Mouse (Mus musculus) neural tube, embryonic 15.5 days (tissue): ENCODE data around the gene Trim17. TPM values are rescaled to one million over a fixed set of nuclear protein-coding genes. Genes with fewer than 3 reads are reported as not detected.

Experiments
- ATAC-seq: fragments of 200-750 bp; cut with Nextera tagmentation; 2 replicates; pipeline ENCODE4 v1.8.0; 2017; ENCODE audit warnings: mild to moderate bottlenecking, moderate TSS enrichment, moderate library complexity; ENCODE audit not compliant: low FRiP score
- H3K27ac ChIP-seq: fragments of 300-500 bp; sonication (generic); replicated peaks from 2 replicates; pipeline ENCODE4 v1.5.1; 2015; ENCODE audit warnings: mild to moderate bottlenecking, inconsistent platforms
- H3K27me3 ChIP-seq: fragments of 300-500 bp; sonication (generic); replicated peaks from 2 replicates; pipeline ENCODE4 v1.6.1; 2015; ENCODE audit warnings: inconsistent platforms
- H3K36me3 ChIP-seq: fragments of 300-500 bp; sonication (generic); 2 replicates; pipeline ENCODE4 v1.6.1; 2015; ENCODE audit warnings: inconsistent platforms
- H3K4me1 ChIP-seq: fragments of 300-500 bp; sonication (generic); 2 replicates; pipeline ENCODE4 v1.6.1; 2015; ENCODE audit warnings: inconsistent platforms
- H3K4me2 ChIP-seq: fragments of 300-500 bp; sonication (generic); 2 replicates; pipeline ENCODE4 v1.6.1; 2015; ENCODE audit warnings: inconsistent platforms, mild to moderate bottlenecking, moderate library complexity
- H3K4me3 ChIP-seq: fragments of 300-500 bp; sonication (generic); replicated peaks from 2 replicates; pipeline ENCODE4 v1.5.1; 2015; ENCODE audit warnings: mild to moderate bottlenecking, inconsistent platforms
- H3K9ac ChIP-seq: fragments of 300-500 bp; sonication (generic); replicated peaks from 2 replicates; pipeline ENCODE4 v1.6.1; 2015; ENCODE audit warnings: mild to moderate bottlenecking, inconsistent platforms
- H3K9me3 ChIP-seq: fragments of 300-500 bp; sonication (generic); replicated peaks from 2 replicates; pipeline ENCODE4 v1.6.1; 2016; ENCODE audit warnings: inconsistent platforms
- WGBS: fragments of 180-500 bp; shearing (Covaris S2); methylation state at CpG from one replicate; pipeline ENCODE4 v1.1.7; 2015; ENCODE audit warnings: mixed read lengths; 5-methylcytosine and 5-hydroxymethylcytosine counted together
- polyA plus RNA-seq: library from polyadenylated mRNA; unstranded; fragments of >200 nt; fragmentation: Nextera tagmentation; extraction: Ambion mirVana; gene quantifications from 2 replicates; pipeline ENCODE4 v1.2.1, GENCODE M21; 2015

Trim17 gene
- polyA plus RNA-seq, 1 experiment from 2014 or later, result 1.1 TPM

DNA sequence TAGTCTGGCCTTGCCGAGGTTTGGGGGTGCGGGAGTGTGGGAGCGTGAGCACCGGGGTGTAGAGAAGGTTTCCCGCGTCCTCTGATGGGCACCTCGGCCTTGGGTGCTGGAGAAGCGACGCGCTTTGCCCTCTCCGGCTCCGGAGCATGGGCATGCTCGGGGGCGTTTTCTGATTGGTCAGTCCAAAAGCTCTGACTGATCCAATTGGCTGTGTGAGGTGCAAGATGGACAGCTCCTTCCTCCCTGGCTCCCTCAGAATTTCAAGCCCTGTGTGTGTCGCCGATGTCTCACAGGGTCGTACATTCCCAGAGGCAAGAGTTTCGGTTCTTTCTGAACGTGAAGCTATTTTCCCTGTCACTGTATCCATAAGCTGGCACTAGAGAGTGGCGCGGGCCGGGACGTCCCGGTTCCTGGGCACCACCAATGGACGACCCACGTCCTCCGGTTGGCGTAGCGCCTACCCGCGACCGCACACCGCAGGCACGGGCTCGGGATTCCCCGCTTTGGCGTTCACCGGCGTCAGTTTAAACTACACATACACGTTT, 5.5 kb downstream of the Trim17 start:
- peak; percentile 89 for ATAC-seq
- WGBS, result under 1% methylated on average over 40 of the region's 40 CpGs
- peak overlapping the region; percentile 92 for H3K27ac ChIP-seq
- H3K4me2 ChIP-seq, result peak overlapping the region; percentile 86
- H3K4me1 ChIP-seq, result peaks cover 51% of the 10 kb centered on the region
- H3K4me3 ChIP-seq, result peak overlapping the region; percentile 56
- peak overlapping the region; percentile 56 for H3K9ac ChIP-seq
- H3K36me3 ChIP-seq, result no peaks in the 10 kb centered on the region
- no peaks in the 10 kb centered on the region for H3K9me3 ChIP-seq
- H3K27me3 ChIP-seq, result no peaks in the 10 kb centered on the region

DNA sequence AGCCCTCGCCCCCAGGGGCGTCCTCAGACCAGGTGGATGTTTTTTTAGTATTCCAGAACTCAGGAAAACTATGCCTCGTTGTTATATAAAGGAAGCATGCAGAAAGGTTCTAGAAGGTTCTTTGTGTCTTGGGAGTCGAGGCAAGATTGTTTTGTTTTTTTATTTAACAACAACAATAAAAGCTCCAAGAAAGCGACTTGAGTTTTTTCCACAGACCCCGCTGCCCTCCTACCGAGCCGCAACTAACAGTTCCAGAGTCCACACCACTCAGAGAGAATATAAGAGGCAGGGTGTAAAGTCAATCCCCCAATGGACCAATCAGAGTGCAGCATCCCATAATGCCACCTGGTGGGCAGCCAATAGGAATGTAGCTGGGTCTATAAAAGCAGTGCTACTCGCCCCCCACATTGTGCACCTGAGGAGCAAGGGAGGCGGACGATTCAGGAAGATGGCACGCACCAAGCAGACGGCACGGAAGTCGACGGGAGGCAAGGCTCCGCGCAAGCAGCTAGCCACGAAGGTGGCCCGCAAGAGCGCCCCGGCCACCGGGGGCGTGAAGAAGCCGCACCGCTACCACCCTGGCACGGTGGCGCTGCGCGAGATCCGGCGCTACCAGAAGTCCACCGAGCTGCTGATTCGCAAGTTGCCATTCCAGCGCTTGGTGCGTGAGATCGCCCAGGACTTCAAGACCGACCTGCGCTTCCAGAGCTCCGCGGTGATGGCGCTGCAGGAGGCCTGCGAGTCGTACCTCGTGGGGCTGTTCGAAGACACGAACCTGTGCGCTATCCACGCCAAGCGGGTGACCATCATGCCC, 7.1 kb downstream of the Trim17 start:
- no peak for ATAC-seq
- Histone ChIP-seq H3K27ac (no peak overlapping the region), H3K36me3 (no peaks in the 10 kb centered on the region), H3K4me1 (peaks cover 48% of the 10 kb centered on the region), H3K4me3 (no peak overlapping the region), H3K9ac (no peak overlapping the region), H3K27me3 (no peaks in the 10 kb centered on the region), H3K4me2 (no peak overlapping the region), H3K9me3 (no peaks in the 10 kb centered on the region)
- WGBS, result 60% methylated on average over 50 of the region's 50 CpGs

DNA sequence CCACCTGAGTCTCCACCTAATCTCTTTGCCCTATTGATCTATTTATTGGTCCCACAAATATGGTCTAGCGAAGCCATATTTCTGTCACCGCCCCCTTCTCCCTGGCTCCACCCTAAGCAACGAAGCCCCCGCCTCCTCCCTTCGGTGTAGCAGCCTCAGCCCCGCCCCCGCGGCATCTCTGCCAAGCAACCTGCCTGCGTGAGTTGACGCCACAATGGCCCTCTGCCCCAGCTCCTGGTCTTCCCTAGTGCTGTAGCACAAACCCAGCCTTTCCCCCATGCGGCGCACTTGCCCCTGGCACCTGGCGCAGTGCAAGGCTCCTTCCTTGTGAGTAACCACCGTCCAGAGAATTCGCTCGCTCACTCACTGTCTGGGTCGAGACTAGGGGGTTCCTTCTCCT, 9.1 kb downstream of the Trim17 start:
- Histone ChIP-seq H3K4me3 (no peak overlapping the region), H3K27ac (no peak overlapping the region), H3K4me2 (0 out of 2 replicates have a peak overlapping the region, but pooled peaks have one; percentile 15), H3K27me3 (no peaks in the 10 kb centered on the region), H3K9me3 (no peaks in the 10 kb centered on the region), H3K4me1 (peaks cover 29% of the 10 kb centered on the region), H3K9ac (no peak overlapping the region), H3K36me3 (no peaks in the 10 kb centered on the region)
- no peak for ATAC-seq
- WGBS, result 30% methylated on average over 17 of the region's 17 CpGs

DNA sequence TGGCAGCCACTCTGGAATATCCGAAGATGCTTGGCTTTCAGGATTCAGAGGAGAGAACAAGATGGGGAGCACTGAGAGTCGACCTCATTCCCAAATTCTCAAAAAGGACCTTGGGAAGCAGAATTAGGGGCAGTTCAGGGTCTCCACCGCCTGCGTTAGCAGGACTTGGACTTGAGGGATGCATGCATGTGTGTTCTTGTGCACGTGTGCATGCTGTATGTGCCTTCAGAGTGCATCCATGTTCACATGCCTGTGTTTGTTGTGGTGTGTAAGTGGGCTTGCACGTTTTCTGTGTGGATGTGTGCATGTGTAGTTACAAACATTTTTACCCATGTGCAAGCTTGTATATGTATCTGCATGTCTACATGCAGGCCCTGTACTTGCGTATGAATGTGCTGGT, 9.7 kb downstream of the Trim17 start:
- 91% methylated on average over 7 of the region's 7 CpGs for WGBS
- Histone ChIP-seq H3K36me3 (no peaks in the 10 kb centered on the region), H3K4me1 (peaks cover 23% of the 10 kb centered on the region), H3K4me2 (no peak overlapping the region), H3K27ac (no peak overlapping the region), H3K9ac (no peak overlapping the region), H3K27me3 (no peaks in the 10 kb centered on the region), H3K4me3 (no peak overlapping the region), H3K9me3 (no peaks in the 10 kb centered on the region)
- no peak for ATAC-seq

DNA sequence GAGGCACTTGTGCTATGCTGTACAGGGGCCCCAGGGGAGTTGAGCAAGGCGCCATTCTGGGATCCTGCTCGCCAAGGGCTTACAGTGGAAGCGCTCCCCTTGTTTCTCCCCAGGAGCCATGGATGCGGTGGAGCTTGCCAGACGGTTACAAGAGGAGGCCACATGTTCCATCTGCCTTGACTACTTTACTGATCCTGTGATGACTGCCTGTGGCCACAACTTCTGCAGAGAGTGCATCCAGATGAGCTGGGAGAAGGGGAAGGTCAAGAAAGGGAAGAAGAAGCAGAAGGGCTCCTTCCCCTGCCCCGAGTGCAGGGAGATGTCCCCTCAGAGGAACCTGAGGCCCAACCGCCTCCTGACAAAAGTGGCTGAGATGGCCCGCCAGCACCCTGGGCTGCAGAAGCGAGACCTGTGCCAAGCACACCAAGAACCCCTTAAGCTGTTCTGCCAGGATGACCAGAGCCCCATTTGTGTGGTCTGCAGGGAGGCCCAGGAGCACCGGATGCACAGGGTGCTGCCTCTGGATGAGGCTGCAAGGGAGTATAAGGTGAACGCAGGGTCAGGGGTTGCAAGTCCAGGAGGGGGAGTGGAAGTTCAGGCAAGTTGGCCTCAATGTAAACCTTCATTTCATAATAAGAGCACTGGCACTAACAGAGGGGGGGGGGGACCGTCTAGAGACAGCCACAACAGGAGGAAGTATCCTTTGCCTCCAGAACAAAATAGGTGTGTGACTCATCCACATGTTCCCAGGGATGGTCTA, 10.7 kb downstream of the Trim17 start:
- H3K4me2 ChIP-seq, result no peak overlapping the region
- WGBS, result 55% methylated on average over 12 of the region's 12 CpGs
- no peak overlapping the region for H3K27ac ChIP-seq
- no peak overlapping the region for H3K4me3 ChIP-seq
- no peak for ATAC-seq
- H3K9ac ChIP-seq, result 0 out of 2 replicates have a peak overlapping the region, but pooled peaks have one; percentile 5
- H3K9me3 ChIP-seq, result no peaks in the 10 kb centered on the region
- peaks cover under 1% of the 10 kb centered on the region; the same call in 1 of the 2 replicates for H3K36me3 ChIP-seq
- peaks cover 13% of the 10 kb centered on the region for H3K4me1 ChIP-seq
- H3K27me3 ChIP-seq, result no peaks in the 10 kb centered on the region

DNA sequence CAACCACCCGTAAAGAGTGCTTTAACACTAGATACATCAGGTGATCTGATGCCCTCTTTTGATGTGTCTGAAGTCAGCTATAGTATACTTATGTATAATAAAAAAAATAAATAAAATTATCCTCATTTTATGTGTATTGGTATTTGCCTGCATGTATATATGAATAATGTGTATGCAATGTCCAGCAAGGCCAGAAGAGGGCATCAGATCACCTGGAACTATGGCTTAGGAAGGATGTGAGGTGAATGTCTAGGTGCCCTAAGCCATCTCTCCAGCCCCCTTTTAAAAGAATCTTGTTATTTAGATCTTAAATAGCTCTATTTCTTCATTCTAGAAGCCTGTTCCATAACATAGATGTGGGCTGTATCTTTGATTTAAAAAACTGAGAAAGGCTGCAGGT, 12.9 kb downstream of the Trim17 start:
- Histone ChIP-seq H3K4me2 (no peak overlapping the region), H3K27ac (no peak overlapping the region), H3K9me3 (no peaks in the 10 kb centered on the region), H3K27me3 (no peaks in the 10 kb centered on the region), H3K36me3 (peaks cover 9% of the 10 kb centered on the region; the same call in 1 of the 2 replicates), H3K4me1 (peaks cover 11% of the 10 kb centered on the region), H3K4me3 (no peak overlapping the region), H3K9ac (no peak overlapping the region)
- ATAC-seq, result no peak
- 100% methylated on average over 1 of the region's 1 CpGs for WGBS

DNA sequence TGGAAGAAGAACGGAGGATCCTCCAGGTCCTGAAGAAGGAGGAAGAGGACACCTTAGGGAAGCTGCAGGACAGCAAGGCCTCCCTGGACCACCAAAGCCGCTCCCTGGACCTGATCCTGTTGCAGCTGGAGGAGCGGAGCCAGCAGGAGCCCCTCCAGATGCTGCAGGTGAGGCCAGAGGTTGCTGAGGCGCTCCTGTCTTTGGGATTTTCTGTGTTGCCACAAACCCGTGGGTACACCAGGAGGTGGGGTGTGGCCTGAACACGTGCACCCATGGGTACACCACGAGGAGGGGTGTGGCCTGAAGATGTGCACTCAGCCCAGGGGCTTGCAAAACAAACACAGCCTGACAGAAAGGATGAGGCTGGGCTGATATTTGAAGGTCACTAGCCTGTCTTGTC, 14.1 kb downstream of the Trim17 start:
- H3K27me3 ChIP-seq, result no peaks in the 10 kb centered on the region

DNA sequence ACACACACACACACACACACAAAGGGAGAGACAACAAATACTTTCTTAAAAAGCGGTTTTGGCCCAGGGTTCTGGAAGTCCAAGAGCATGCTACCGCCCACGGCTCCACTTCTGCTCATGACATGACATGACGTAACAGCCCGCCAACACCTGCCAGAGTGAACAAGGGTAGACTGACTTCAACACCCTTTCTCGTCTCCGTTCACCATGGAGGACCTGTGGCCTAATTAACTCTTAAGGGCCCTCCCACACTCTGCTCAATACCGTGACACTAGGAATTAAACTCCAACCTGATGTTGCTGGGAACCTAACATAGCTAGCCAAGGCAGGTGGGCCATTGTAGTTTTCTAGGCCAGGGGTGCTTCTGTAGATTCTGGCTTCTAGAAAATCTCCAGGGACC, 14.5 kb downstream of the Trim17 start:
- Histone ChIP-seq H3K27ac (no peak overlapping the region), H3K4me1 (peaks cover 5% of the 10 kb centered on the region; the same call in 1 of the 2 replicates), H3K9ac (no peak overlapping the region), H3K36me3 (peaks cover 9% of the 10 kb centered on the region; the same call in 1 of the 2 replicates), H3K4me2 (no peak overlapping the region), H3K9me3 (no peaks in the 10 kb centered on the region), H3K27me3 (no peaks in the 10 kb centered on the region), H3K4me3 (no peak overlapping the region)
- no peak for ATAC-seq
- WGBS, result 87% methylated on average over 8 of the region's 8 CpGs

More for the DNA sequence above, 14.1 kb downstream of the Trim17 start:
- H3K4me3 ChIP-seq, result no peak overlapping the region
- H3K27ac ChIP-seq, result no peak overlapping the region
- H3K9me3 ChIP-seq, result no peaks in the 10 kb centered on the region
- peaks cover 7% of the 10 kb centered on the region for H3K4me1 ChIP-seq
- H3K9ac ChIP-seq, result no peak overlapping the region
- peaks cover 9% of the 10 kb centered on the region; the same call in 1 of the 2 replicates for H3K36me3 ChIP-seq
- WGBS, result 94% methylated on average over 7 of the region's 7 CpGs
- no peak for ATAC-seq
- no peak overlapping the region for H3K4me2 ChIP-seq

DNA sequence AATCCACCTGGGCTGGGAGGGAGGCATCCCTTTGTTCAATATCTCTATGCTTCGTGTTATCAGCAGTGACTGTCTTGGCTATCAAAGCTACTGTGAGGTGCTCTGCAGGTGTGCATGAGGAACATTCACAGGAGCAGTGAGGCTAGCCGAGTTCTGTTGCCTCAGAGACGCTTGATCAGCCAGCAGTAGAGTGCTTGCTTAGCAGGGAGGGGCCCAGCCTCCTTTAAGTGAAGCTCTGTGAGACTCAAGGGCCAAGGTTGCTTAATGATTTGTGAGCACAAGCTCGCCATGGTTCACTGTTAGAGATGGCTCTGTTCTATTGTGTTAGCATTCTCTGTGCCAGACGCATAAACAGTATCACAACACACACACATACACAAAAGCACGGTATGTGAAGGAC, 15.2 kb downstream of the Trim17 start:
- Histone ChIP-seq H3K4me2 (no peak overlapping the region), H3K27ac (no peak overlapping the region)

DNA sequence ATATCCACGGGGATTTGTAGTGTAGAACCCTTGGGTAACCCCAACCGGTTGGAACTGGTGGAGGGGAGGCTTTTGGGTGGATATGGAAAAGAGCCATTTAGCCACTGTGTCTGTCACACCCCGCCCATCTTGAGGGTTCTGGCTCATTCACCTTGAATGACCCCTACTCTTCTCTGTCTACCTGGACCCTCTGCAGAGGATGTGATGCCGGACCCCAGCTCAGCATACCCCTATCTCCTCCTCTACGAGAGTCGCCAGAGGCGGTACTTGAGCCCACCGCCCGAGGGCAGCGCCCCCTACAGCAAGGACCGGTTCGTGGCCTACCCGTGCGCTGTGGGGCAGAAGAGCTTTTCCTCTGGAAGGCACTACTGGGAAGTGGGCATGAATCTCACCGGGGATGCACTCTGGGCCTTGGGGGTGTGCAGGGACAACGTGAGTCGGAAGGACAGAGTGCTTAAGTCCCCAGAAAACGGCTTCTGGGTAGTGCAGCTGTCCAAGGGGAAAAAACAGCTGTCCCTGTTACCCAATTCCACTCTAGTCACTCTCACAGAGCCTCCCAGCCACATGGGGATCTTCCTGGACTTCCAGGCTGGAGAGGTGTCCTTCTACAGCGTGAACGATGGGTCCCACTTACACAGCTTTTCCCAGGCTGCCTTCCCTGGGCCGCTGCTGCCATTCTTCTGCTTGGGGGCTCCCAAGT, 16.5 kb downstream of the Trim17 start:
- no peak overlapping the region for H3K4me2 ChIP-seq
- no peak overlapping the region for H3K4me3 ChIP-seq
- ATAC-seq, result no peak
- WGBS, result 93% methylated on average over 21 of the region's 21 CpGs
- H3K9ac ChIP-seq, result no peak overlapping the region
- no peak overlapping the region for H3K27ac ChIP-seq
- H3K36me3 ChIP-seq, result peaks cover 15% of the 10 kb centered on the region; the same call in 1 of the 2 replicates
- H3K9me3 ChIP-seq, result no peaks in the 10 kb centered on the region
- peaks cover 12% of the 10 kb centered on the region for H3K4me1 ChIP-seq
- no peaks in the 10 kb centered on the region for H3K27me3 ChIP-seq

More for the DNA sequence above, 15.2 kb downstream of the Trim17 start:
- peaks cover 8% of the 10 kb centered on the region for H3K4me1 ChIP-seq
- ATAC-seq, result no peak
- H3K4me3 ChIP-seq, result no peak overlapping the region
- no peaks in the 10 kb centered on the region for H3K9me3 ChIP-seq
- WGBS, result 82% methylated on average over 6 of the region's 6 CpGs
- peaks cover 13% of the 10 kb centered on the region; the same call in 1 of the 2 replicates for H3K36me3 ChIP-seq
- H3K9ac ChIP-seq, result no peak overlapping the region
- no peaks in the 10 kb centered on the region for H3K27me3 ChIP-seq

DNA sequence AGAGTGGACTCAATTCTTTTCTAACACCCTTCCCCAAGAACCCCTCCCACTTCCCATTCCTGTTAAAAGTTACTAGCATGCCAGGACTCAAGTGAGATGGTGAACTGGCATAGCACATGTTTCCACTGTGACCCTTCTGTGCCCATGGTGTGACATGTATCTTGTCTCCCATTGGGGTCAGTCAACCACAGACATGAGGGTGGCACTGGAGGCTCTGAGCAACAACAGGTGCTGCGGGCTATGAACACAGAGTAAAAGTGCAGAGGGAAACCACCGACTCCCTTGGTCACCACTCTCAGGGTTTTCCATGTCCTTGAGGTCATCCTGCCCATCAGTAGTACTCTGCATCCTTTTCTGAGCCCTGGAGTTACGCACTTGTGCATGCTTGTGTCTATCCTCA, 17.3 kb downstream of the Trim17 start:
- no peak for ATAC-seq
- no peaks in the 10 kb centered on the region for H3K9me3 ChIP-seq
- H3K4me3 ChIP-seq, result no peak overlapping the region
- no peak overlapping the region for H3K27ac ChIP-seq
- H3K36me3 ChIP-seq, result peaks cover 15% of the 10 kb centered on the region; the same call in 1 of the 2 replicates
- no peaks in the 10 kb centered on the region for H3K27me3 ChIP-seq
- WGBS, result 97% methylated on average over 3 of the region's 3 CpGs
- H3K4me1 ChIP-seq, result peaks cover 16% of the 10 kb centered on the region
- H3K4me2 ChIP-seq, result no peak overlapping the region
- no peak overlapping the region for H3K9ac ChIP-seq
